Mouse (Mus musculus) layer of hippocampus, postnatal 14 days (tissue): ENCODE results near the gene Zfhx2. TPM values are rescaled to one million over a fixed set of nuclear protein-coding genes. Genes with fewer than 3 reads are reported as not detected.

Experiments
- total RNA-seq, 2 experiments: library from RNA; stranded (reverse); gene quantifications; 2 replicates each; pipeline ENCODE4 v1.2.3; 2021

Gene Zfhx2
- total RNA-seq, 2 experiments from 2014 or later = 41.2 to 48.8 TPM

Other genes with a start within 250 kb of the Zfhx2 start
- gene Homez, start 221.4 kb downstream of the Zfhx2 start, total RNA-seq = 10 to 100 TPM; 20.8 to 21.7 TPM
- 10 to 100 TPM; 24.3 to 27.5 TPM for gene Ppp1r3e, start 214.8 kb downstream of the Zfhx2 start, total RNA-seq
- 10 to 100 TPM; 95.3 to 96.8 TPM for gene Bcl2l2, start 208.9 kb downstream of the Zfhx2 start, total RNA-seq
- gene Gm20521, start 208.9 kb downstream of the Zfhx2 start, total RNA-seq = under 1 TPM; 0.30 to 0.88 TPM
- 100 to 1,000 TPM; 256 to 278 TPM for gene Pabpn1, start 199.8 kb downstream of the Zfhx2 start, total RNA-seq
- gene Slc22a17, start 179.2 kb downstream of the Zfhx2 start, total RNA-seq = 100 to 1,000 TPM; 676 to 680 TPM
- gene Efs, start 166.2 kb downstream of the Zfhx2 start, total RNA-seq = 10 to 100 TPM; 14.7 to 17.0 TPM
- gene Il25, start 159.6 kb downstream of the Zfhx2 start, total RNA-seq = not detected
- 10 to 100 TPM; 57.9 to 58.0 TPM for gene Cmtm5, start 156.1 kb downstream of the Zfhx2 start, total RNA-seq
- 1 to 10 TPM; 2.0 to 2.8 TPM for gene Myh6, start 125.4 kb downstream of the Zfhx2 start, total RNA-seq
- not detected for gene Gm17428, start 115.4 kb downstream of the Zfhx2 start, total RNA-seq
- 1 to 10 TPM; 4.0 to 5.4 TPM for gene Myh7, start 97.7 kb downstream of the Zfhx2 start, total RNA-seq
- 10 to 100 TPM; 28.6 to 33.5 TPM for gene Ngdn, start 76.9 kb downstream of the Zfhx2 start, total RNA-seq
- 10 to 100 TPM; 21.7 to 24.7 TPM for gene Thtpa, start 2.5 kb upstream of the Zfhx2 start, total RNA-seq
- 10 to 100 TPM; 15.8 to 18.6 TPM for gene Ap1g2, start 14.3 kb upstream of the Zfhx2 start, total RNA-seq
- 100 to 1,000 TPM; 408 to 411 TPM for gene Jph4, start 24.6 kb upstream of the Zfhx2 start, total RNA-seq
- not detected for gene Dhrs2, start 129.7 kb upstream of the Zfhx2 start, total RNA-seq